Mouse (Mus musculus) midbrain, postnatal 0 days (tissue): Measurements from ENCODE around the gene Cfap61. TPM values are rescaled to one million over a fixed set of nuclear protein-coding genes. Genes with fewer than 3 reads are reported as not detected.

Experiments
- ATAC-seq: fragments of 200-750 bp; cut with Nextera tagmentation; 2 replicates; pipeline ENCODE4 v1.8.0; 2017; ENCODE audit warnings: moderate number of reproducible peaks, mild to moderate bottlenecking, moderate TSS enrichment, moderate library complexity; ENCODE audit not compliant: low FRiP score
- DNase-seq: peaks from one replicate; pipeline ENCODE4 v3.0.0-alpha.2; 2015; ENCODE audit warnings: low spot score
- H3K27ac ChIP-seq: fragments of 300-500 bp; sonication (generic); 2 replicates; pipeline ENCODE4 v1.5.1; 2014; ENCODE audit warnings: low read depth, mild to moderate bottlenecking, low read length, mixed read lengths
- H3K27me3 ChIP-seq: fragments of 300-500 bp; sonication (generic); 2 replicates; pipeline ENCODE4 v1.6.1; 2014; ENCODE audit warnings: low read length, control low read depth, mixed read lengths; ENCODE audit not compliant: insufficient read depth
- H3K36me3 ChIP-seq: fragments of 300-500 bp; sonication (generic); 2 replicates; pipeline ENCODE4 v1.6.1; 2014; ENCODE audit warnings: low read length, control low read depth, mixed read lengths; ENCODE audit not compliant: insufficient read depth
- H3K4me1 ChIP-seq: fragments of 300-500 bp; sonication (generic); 2 replicates; pipeline ENCODE4 v1.6.1; 2014; ENCODE audit warnings: mild to moderate bottlenecking, control low read depth, antibody characterized with exemption, low read length, mixed read lengths; ENCODE audit not compliant: insufficient read depth
- H3K4me2 ChIP-seq: fragments of 300-500 bp; sonication (generic); 2 replicates; pipeline ENCODE4 v1.6.1; 2014; ENCODE audit warnings: low read depth, mild to moderate bottlenecking, low read length, mixed read lengths; ENCODE audit not compliant: poor library complexity, severe bottlenecking
- H3K4me3 ChIP-seq: fragments of 300-500 bp; sonication (generic); 2 replicates; pipeline ENCODE4 v1.5.1; 2014; ENCODE audit warnings: low read depth, mild to moderate bottlenecking, low read length, moderate library complexity
- H3K9ac ChIP-seq: fragments of 300-500 bp; sonication (generic); replicated peaks from 2 replicates; pipeline ENCODE4 v1.6.1; 2014; ENCODE audit warnings: mild to moderate bottlenecking, low read length, moderate library complexity, mixed read lengths; ENCODE audit not compliant: poor library complexity, severe bottlenecking
- H3K9me3 ChIP-seq: fragments of 300-500 bp; sonication (generic); 2 replicates; pipeline ENCODE4 v1.6.1; 2016; ENCODE audit warnings: low read length, control low read depth
- CTCF ChIP-seq: IDR thresholded peaks from 2 replicates; pipeline ENCODE4 v1.5.1; 2016; ENCODE audit warnings: antibody characterized with exemption, mild to moderate bottlenecking
- WGBS: fragments of 180-500 bp; shearing (Covaris S2); extraction: QIAGEN DNeasy Blood & Tissue Kit; methylation state at CpG from one replicate; pipeline ENCODE4 v1.1.7; 2014; 5-methylcytosine and 5-hydroxymethylcytosine counted together
- polyA plus RNA-seq: library from polyadenylated mRNA; unstranded; fragments of >200 nt; fragmentation: Nextera tagmentation; extraction: Ambion mirVana; gene quantifications from 2 replicates; pipeline ENCODE4 v1.2.1, GENCODE M21; 2015
- total RNA-seq: library from RNA; depleted of rRNA; stranded (reverse); fragments of >200 nt; gene quantifications from 2 replicates; pipeline ENCODE4 v1.2.3, GENCODE M21; 2014

Cfap61 gene
- total and polyA plus RNA-seq, 2 experiments from 2014 or later: 2.5 to 3.7 TPM

DNA sequence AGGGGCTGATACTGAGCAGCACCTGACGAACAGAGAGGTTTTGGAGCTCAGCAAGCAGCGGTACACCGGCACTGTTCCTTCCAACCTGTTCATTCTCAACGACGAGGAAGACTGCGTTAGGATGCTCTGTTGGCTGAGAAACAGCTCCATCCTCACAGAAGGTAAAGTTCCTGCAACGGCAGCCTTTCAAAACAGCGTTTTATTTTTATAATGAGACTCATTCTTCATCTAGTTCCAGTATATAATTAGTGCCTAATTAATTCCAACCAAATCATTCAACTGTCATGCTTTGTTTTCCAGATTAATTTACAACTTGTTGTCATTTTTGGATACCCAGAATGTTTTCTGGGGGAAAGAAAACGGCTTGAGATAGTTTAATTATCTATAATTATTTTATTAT is 175.3 kb downstream of the Cfap61 start:
- 73% methylated on average over 9 of the region's 9 CpGs for WGBS
- H3K4me3 ChIP-seq: no peak overlapping the region
- H3K36me3 ChIP-seq: no peaks in the 10 kb centered on the region
- no peaks in the 10 kb centered on the region for H3K9me3 ChIP-seq
- TF ChIP-seq CTCF: no peak
- ATAC-seq: no peak
- H3K4me1 ChIP-seq: no peaks in the 10 kb centered on the region
- no peaks in the 10 kb centered on the region for H3K27me3 ChIP-seq
- H3K4me2 ChIP-seq: no peak overlapping the region
- no peak overlapping the region for H3K9ac ChIP-seq
- DNase-seq: no peak
- no peak overlapping the region for H3K27ac ChIP-seq

DNA sequence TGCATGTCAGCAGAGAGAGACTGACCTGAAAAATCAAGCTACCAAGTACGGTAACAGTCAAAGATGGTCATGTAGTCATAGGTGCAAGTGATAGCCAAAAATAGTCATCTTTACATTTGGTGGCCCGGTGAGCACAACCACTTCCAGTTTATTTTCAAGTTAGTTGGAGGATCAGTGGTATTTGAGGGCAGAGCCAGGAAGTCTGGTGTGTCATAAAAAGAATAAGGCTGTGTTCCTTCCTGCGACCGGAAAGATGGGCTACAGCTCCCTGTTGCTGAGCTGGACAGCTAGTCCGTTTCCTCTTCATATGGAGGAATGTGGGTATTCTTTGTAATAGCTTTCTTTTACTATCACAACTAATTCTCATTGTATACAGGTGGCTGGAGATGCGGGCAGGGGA is 181.7 kb downstream of the Cfap61 start:
- Histone ChIP-seq H3K9ac (no peak overlapping the region), H3K36me3 (no peaks in the 10 kb centered on the region), H3K9me3 (no peaks in the 10 kb centered on the region), H3K27ac (no peak overlapping the region), H3K4me1 (no peaks in the 10 kb centered on the region), H3K4me2 (no peak overlapping the region), H3K27me3 (no peaks in the 10 kb centered on the region), H3K4me3 (no peak overlapping the region)
- 89% methylated on average over 6 of the region's 6 CpGs for WGBS
- TF ChIP-seq CTCF: no peak
- DNase-seq (no peak), ATAC-seq (no peak)

- ATAC-seq: no peak
- no peaks in the 10 kb centered on the region for H3K9me3 ChIP-seq
- H3K27ac ChIP-seq: no peak overlapping the region
- H3K9ac ChIP-seq: no peak overlapping the region
- DNase-seq: no peak
- no peaks in the 10 kb centered on the region for H3K4me1 ChIP-seq
- H3K27me3 ChIP-seq: no peaks in the 10 kb centered on the region
- no peak overlapping the region for H3K4me2 ChIP-seq
- no peak for TF ChIP-seq CTCF
- WGBS: 99% methylated on average over 5 of the region's 5 CpGs
- H3K36me3 ChIP-seq: no peaks in the 10 kb centered on the region
- no peak overlapping the region for H3K4me3 ChIP-seq
These were observed 182.1 kb downstream of the Cfap61 start for GRCm38 (mm10) chr2:146116726-146117125.

- Histone ChIP-seq H3K9ac (no peak overlapping the region), H3K4me2 (no peak overlapping the region), H3K4me3 (no peak overlapping the region), H3K27ac (no peak overlapping the region), H3K9me3 (no peaks in the 10 kb centered on the region), H3K4me1 (no peaks in the 10 kb centered on the region), H3K27me3 (no peaks in the 10 kb centered on the region), H3K36me3 (no peaks in the 10 kb centered on the region)
- ATAC-seq (no peak), DNase-seq (no peak)
- WGBS: 41% methylated on average over 17 of the region's 17 CpGs
- TF ChIP-seq CTCF: no peak
These were observed 182.8 kb downstream of the Cfap61 start for GRCm38 (mm10) chr2:146117191-146117914.

GRCm38 (mm10) chr2:146117915-146118403 is 183.4 kb downstream of the Cfap61 start:
- H3K36me3 ChIP-seq: no peaks in the 10 kb centered on the region
- no peaks in the 10 kb centered on the region for H3K4me1 ChIP-seq
- no peak overlapping the region for H3K27ac ChIP-seq
- no peak overlapping the region for H3K4me2 ChIP-seq
- ATAC-seq: no peak
- no peaks in the 10 kb centered on the region for H3K27me3 ChIP-seq
- DNase-seq: no peak
- H3K9ac ChIP-seq: no peak overlapping the region
- WGBS: 35% methylated on average over 3 of the region's 3 CpGs
- H3K4me3 ChIP-seq: no peak overlapping the region
- H3K9me3 ChIP-seq: no peaks in the 10 kb centered on the region
- TF ChIP-seq CTCF: no peak

DNA sequence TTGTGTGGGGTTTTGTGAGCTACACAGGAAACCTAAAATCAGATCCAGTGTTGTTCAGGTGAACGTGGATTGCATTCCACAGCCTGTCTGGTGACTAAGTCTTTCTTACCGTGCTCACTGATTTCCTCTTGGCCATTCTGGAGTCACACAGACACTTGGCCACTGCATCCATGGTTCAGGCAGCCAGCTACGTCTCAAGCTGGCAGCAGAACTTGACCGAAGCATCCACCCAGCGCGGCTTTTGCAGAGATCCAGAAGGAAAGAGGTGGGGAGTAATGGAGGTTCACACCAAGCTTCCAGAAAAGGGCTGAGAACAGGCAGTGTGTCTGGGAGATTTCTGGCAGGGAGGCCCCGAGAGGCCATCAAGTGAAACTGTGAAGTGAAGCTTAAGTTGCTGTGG is 187.0 kb downstream of the Cfap61 start:
- no peak for DNase-seq
- H3K9me3 ChIP-seq: no peaks in the 10 kb centered on the region
- H3K4me3 ChIP-seq: no peak overlapping the region
- H3K36me3 ChIP-seq: no peaks in the 10 kb centered on the region
- H3K27me3 ChIP-seq: no peaks in the 10 kb centered on the region
- 93% methylated on average over 7 of the region's 7 CpGs for WGBS
- H3K9ac ChIP-seq: no peak overlapping the region
- H3K27ac ChIP-seq: no peak overlapping the region
- H3K4me1 ChIP-seq: no peaks in the 10 kb centered on the region
- no peak overlapping the region for H3K4me2 ChIP-seq
- no peak for TF ChIP-seq CTCF
- ATAC-seq: no peak
